Mouse (Mus musculus) left cerebral cortex, adult 11 months (tissue): ENCODE data around the gene 2610002M06Rik.

Experiments
- DNase-seq: peaks from one replicate; pipeline ENCODE4 v3.0.0; 2022; ENCODE audit warnings: low spot score

Gene 2610002M06Rik

GRCm38 (mm10) chrX:107816218-107816554, at the start of gene 2610002M06Rik:
2610002M06Rik (minus strand) TSS chrX:107816334.
- peak; percentile 62 for DNase-seq

- no peak for DNase-seq
Observed at GRCm38 (mm10) chrX:107858165-107858564, 42.0 kb upstream of the 2610002M06Rik start.

GRCm38 (mm10) chrX:107816726-107817125, 592 bp upstream of the 2610002M06Rik start:
- no peak for DNase-seq

- DNase-seq: no peak
Observed at GRCm38 (mm10) chrX:107815502-107816217, 474 bp downstream of the 2610002M06Rik start.

- no peak for DNase-seq
Observed at GRCm38 (mm10) chrX:107812120-107812519, 4.0 kb downstream of the 2610002M06Rik start.

GRCm38 (mm10) chrX:107796919-107797318, 19.2 kb downstream of the 2610002M06Rik start:
- no peak for DNase-seq

- DNase-seq: no peak
Observed at GRCm38 (mm10) chrX:107795785-107796184, 20.3 kb downstream of the 2610002M06Rik start.

- DNase-seq: no peak
Observed at GRCm38 (mm10) chrX:107792290-107792689, 23.8 kb downstream of the 2610002M06Rik start, which contains the start of gene Tent5d. Tent5d (plus strand) TSS chrX:107792590.

- no peak for DNase-seq
Observed at GRCm38 (mm10) chrX:107790750-107791493, 25.2 kb downstream of the 2610002M06Rik start.

- DNase-seq: no peak
Observed at GRCm38 (mm10) chrX:107790136-107790535, 26.0 kb downstream of the 2610002M06Rik start.

- DNase-seq: no peak
Observed at GRCm38 (mm10) chrX:107767896-107768295, 48.2 kb downstream of the 2610002M06Rik start.
